Mouse (Mus musculus): Measurements from ENCODE around the gene Plekho2.

DNA sequence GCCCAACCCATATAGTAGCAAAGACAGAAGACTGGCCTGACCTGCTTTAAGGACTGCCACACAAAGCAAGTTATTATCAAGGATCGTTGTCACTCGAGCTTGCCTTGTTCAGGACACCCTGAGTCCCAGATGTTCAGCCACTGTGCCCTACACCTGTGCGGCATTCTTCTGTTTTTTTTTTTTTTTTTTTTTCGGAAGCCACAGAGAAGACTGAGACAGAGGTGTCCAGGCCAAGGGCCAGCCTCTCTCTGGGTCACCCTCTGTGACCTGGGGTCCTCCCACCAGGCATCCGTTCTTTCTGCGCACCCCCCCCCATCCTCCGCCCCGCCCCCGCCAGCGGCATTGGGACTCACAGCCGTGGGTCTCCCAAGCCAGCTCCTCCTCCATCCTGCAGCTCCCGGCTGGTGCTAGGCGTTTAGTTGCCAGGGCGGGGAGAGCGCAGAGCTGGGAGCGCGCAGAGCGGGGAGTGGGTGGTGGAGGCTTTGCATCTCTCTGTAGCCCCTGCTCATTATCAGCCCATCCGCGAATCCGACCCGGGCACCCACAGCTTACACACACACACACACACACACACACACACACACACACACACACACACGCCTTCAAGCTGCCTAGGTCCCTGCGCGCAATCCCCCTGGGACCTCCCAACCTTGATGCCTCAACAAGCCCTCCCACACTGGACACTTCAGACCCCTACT, 59.9 kb downstream of the Plekho2 start, which contains the start of gene Ankdd1a:
- TF ChIP-seq POLR2A (IDR thresholded peaks at IDR 0.05; ENCODE audit: extremely low read depth, insufficient read depth, low read length) (no peak), CTCF (IDR thresholded peaks at IDR 0.05; ENCODE audit: extremely low read depth, insufficient read depth, low read length) (no peak)
